Mouse (Mus musculus) mouse trophoblast stem cell (cell line): ENCODE measurements around the gene 1700030K09Rik.

Experiments
- in situ Hi-C, 2 experiments: fragments of 300-500 bp; cut with MseI, MboI; formaldehyde crosslinking; loops; 2 replicates in 1 of 2; 3 replicates in 1 of 2; pipeline ENCODE4 v1.15.1; 2025

The 1700030K09Rik gene

DNA sequence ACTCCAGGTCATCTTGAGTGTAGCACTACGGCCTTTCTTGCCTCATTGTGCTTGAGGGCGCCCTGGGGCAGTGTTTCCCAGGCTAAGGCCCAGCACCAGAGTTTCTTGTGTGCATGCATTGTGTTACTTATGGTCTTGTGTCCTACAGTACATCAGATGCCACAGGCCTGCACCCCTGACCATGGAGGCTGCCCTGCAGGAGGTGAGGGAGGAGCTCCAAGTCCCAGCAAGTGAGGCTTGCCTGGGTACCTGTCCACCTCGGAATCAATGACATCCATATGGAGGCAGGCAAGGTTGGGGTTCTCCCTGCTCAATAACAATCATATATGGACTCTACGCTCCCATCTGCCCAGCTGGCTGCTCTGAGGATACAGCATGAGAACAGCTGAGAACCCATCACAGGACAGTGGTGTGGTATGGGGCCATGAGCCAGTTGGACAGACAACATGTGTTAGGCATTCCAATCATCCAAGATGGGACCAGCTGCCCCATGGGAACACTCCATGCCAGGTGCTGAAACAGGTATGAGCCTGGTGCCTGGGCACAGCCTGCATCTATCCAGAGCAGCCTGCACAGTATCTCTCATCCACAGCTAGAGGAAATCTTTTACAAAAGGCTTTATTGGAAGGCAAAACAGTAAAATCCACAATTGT is 16.3 kb downstream of the 1700030K09Rik start:
- in situ Hi-C loops: no loop called here

DNA sequence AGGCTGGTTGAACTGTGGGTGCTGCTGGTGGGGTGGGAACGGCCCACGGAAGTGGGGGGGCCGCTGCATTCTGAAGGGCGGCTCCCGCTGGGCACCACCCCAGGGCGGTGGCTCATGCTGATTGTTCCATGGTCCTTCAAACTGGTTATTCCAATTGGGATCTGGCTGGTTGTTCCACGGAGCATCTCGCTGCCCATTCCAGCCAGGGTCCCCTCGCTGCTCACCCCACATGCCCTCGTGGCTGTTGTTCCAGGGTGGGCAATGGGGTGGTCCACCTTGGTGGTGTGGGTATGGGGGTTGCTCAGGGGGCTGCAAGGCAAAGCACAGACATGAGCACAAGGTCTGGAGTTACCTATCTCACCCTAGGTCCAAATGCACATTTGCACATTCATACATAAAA is 20.5 kb downstream of the 1700030K09Rik start:
- in situ Hi-C loops: no loop called here

DNA sequence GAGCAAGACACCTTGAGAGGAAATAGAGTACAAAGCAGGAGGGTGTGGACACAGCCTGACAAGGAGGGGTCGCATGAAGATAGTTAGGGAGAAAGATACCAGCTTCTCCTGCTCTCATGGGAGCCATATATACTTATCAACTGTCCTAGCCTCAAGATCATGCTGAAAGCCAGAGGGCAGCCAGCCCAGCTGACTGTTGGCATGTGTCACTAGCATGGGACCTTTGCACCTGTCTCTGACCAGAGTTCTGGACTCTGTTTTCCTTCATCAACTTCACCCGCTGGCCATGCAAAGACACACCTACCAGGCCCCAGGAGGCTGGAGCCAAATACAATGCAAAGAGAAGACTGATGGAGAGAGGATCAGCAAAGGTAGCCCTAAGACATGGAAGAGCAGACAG is 25.6 kb downstream of the 1700030K09Rik start:
- in situ Hi-C loops: no loop called here

GRCm38 (mm10) chr8:72469984-72470383 is 26.3 kb downstream of the 1700030K09Rik start:
- in situ Hi-C loops: no loop called here

- in situ Hi-C loops: no loop called here
Measured at GRCm38 (mm10) chr8:72470684-72471083, 27.0 kb downstream of the 1700030K09Rik start.

GRCm38 (mm10) chr8:72474826-72475546 is 31.3 kb downstream of the 1700030K09Rik start, which contains the start of gene Cherp:
Cherp (minus strand) TSS chr8:72475226.
- in situ Hi-C loops: no loop called here

DNA sequence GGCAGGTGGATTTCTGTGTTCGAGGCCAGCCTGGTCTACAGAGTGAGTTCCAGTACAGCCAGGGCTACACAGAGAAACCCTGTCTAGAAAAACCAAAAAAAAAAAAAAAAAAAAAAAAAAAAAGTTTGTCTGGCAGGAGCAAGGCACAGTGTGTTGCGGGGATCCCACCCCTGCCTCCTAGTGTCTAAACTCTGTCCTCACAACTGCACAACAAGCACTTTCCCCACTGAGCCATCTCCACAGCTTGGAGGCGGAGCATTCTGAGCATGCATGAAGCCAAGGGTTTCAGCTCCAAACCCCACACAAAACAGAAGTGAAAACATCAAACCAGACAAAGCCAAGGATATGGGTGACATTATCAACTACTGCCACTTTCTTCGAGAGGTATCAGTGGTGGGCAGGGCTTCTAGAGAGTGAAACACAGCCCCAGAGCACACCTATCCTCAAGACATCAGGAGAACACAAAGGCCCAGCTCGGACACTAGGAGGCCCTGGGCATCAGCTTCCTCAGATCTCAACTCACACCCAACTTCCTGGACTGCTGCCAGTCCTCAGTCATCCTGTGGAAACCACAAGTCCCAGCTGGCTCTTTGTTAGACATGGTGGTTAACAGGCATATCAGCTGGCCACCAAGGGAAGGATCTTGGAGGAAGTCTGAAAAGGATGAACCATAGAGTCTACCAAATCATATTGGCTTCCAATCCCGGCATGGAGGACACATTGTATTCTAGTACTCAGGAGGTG is 41.9 kb downstream of the 1700030K09Rik start:
- in situ Hi-C loops: no loop called here

DNA sequence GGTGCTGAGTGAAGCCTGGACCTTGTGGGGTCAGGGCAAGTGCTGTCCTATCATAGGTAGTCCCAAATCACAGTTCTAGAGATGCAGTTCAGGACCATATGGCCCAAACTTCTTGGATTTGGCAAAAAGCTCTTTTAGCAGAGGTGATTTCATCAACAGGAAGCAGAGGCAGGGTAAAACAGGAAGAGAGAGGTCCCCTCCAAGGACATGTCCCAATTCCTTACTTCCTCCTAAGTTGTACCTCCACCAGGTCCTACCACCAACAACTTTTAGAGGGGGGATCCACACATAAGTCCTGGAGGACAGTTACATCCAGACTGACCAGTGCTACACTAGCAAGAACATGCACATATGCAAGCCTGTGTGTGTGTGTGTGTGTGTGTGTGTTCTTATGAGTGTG is 43.3 kb downstream of the 1700030K09Rik start:
- in situ Hi-C loops: no loop called here

DNA sequence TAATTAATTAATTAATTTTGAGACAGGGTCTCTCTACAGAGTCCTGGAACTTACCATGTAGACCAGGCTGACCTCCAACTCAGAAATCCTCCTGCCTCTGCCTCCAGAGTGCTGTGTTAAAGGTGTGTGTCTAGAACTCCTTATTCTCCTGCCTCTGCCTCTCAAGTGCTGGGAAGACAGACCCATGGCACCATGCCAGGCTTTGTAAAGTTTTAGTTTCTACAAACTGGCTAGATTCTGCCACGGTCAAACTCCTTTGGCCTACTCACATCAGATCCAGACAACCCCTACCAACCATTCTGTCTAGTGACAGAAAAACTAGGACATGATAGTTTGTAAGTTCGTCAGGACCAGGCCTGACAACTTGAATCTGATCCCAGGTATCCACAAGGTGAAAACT is 47.3 kb downstream of the 1700030K09Rik start:
- in situ Hi-C loops: no loop called here

DNA sequence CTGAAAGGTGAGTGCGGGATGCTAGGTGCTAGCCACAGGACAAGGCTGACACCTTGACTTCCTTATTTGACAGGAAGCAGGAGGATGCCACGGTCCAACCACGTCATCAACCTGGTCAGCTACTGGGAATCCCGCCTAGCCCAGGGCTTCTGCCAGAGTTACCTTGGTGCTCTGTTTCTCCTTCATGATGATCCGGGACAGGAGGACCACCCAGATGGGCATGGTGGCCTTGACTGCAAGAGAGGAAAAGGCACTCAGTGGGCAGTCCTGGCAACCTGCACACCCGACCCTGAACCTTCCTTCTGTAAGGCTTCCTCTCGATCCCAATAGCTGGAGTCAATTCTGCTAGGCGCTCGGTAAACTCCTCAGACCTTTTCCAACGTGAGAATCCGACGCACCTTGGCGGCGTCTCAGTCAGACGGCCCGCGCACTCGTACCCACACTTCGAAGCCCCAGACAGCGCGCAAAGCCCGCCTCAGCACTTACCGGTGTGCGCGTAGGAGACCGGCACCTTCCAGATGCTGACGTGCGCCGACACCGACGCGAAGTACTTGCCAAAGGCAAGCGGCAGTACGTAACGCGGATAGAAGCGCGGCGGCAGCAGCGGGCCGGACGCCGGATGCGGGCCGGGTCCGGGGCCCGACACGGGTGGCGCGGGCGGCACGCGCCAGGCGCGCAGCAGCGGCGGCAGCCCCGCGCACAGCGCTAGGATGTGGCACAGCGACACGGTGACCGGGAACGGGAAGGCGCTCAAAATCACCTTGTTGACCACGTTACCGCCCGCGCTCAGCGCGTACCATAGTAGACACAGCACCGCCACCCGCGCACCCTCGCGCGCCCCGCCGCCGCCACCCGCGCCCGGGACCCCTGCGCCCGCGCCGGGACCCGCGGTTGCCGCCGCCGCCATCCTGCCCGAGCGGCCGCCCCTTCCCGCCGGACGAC is 48.3 kb downstream of the 1700030K09Rik start, which contains the start of gene Slc35e1:
Slc35e1 (minus strand) TSS at position 935 of the 942 bp plus-strand sequence.
- in situ Hi-C loops: no loop called here

DNA sequence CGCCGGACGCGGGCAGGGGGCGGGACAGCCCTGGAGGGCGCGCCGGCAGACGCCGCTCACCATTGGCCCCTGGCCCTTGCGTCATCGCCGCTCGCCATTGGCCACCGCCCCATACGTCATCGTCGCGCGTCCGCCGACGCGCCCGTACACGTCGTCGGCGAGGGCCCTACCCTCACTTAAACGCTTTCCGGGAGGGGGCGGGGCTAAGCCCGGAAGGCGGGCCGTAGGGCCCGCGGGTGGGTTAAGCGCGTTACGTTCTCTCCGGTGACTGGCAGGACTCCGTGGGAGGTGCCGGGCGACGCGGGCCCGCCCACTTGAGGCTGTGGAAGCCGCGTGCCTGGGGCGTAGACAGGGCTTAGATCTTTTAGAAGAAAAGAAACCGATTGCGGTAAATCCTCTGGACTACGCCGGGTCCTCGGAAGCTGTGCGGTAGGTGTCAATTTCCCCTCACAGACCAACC is 49.0 kb downstream of the 1700030K09Rik start:
- in situ Hi-C loops: no loop called here

GRCm38 (mm10) chr8:72493381-72493780 is 49.7 kb downstream of the 1700030K09Rik start:
- in situ Hi-C loops: no loop called here

GRCm38 (mm10) chr8:72495411-72496111 is 51.9 kb downstream of the 1700030K09Rik start:
- in situ Hi-C loops: no loop called here

GRCm38 (mm10) chr8:72496217-72496616 is 52.5 kb downstream of the 1700030K09Rik start:
- in situ Hi-C loops: no loop called here

- in situ Hi-C loops: no loop called here
Measured at GRCm38 (mm10) chr8:72497911-72498310, 54.2 kb downstream of the 1700030K09Rik start.

DNA sequence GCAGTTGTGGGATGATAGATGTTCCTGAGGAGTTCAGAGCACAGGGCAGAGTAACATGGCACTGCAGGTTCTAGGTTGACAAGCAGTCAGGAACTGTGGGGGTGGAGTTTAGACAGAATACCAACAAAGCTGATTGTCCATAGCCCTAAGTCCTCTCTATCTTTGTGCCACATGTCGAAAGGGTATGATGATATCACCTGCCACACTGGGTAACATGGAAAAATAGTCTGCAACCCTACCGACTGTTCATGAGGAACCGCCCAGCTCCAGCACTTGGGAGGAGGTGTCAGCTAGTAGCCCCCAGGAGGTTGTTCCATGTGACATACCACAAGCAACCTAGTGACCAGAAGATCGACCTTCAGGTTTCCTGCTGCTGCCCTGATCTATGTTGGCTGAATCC is 54.8 kb downstream of the 1700030K09Rik start:
- in situ Hi-C loops: no loop called here

GRCm38 (mm10) chr8:72499521-72500284 is 56.0 kb downstream of the 1700030K09Rik start:
- in situ Hi-C loops: no loop called here

DNA sequence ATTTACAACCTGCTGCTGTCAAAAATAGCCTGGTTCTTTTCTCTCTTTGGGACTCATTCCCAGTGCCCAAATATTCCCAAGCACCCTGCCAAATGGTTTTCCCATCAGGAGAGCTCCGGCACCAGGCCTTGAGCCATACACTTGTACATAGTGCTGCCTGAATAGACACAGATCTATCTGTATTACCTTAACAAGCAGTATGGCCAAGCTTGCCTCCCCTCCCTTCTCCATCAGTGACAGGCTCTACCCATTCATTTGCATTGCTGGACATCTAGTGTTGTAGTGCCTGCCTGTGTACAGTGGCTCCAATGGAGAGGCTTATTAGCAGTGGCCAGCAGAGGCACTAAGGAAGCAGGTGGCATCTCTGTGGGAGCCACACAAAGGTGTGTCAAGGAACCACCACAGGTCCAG is 56.8 kb downstream of the 1700030K09Rik start:
- in situ Hi-C loops: no loop called here

- in situ Hi-C loops: no loop called here
Measured at GRCm38 (mm10) chr8:72504137-72504536, 60.5 kb downstream of the 1700030K09Rik start.
